Mouse (Mus musculus) CH12.LX (cell line): ENCODE results near the gene Ankrd9. TPM values are rescaled to one million over a fixed set of nuclear protein-coding genes. Genes with fewer than 3 reads are reported as not detected.

ENCODE experiments used
- DNase-seq: peaks from one replicate; pipeline ENCODE4 v3.0.0-alpha.2; 2013; ENCODE audit errors: extremely low read depth
- H3K27ac ChIP-seq: 2 replicates; pipeline ENCODE4 v1.5.1; 2012; ENCODE audit warnings: low read depth, mild to moderate bottlenecking, control low read depth, moderate library complexity; ENCODE audit not compliant: insufficient read depth
- H3K27me3 ChIP-seq: replicated peaks from 2 replicates; pipeline ENCODE3; 2012; ENCODE audit warnings: inconsistent platforms
- H3K36me3 ChIP-seq, 2 experiments: replicated peaks in 1 of 2; 2 replicates each; pipeline versions ENCODE3 to v1.6.1; 2012; ENCODE audit warnings: inconsistent platforms in 1 of 2, low read length in 1 of 2, mild to moderate bottlenecking in 1 of 2, mixed read lengths in 1 of 2, moderate library complexity in 1 of 2; ENCODE audit not compliant: control insufficient read depth in 1 of 2, insufficient read depth in 1 of 2
- H3K4me1 ChIP-seq, 2 experiments: 2 replicates each; pipeline ENCODE4 v1.6.1; 2012; ENCODE audit warnings: inconsistent platforms in 1 of 2, moderate library complexity in 1 of 2; ENCODE audit not compliant: insufficient read depth in 2 of 2, control insufficient read depth in 1 of 2
- H3K4me2 ChIP-seq: 2 replicates; pipeline ENCODE4 v1.6.1; 2012; ENCODE audit warnings: low read depth, mild to moderate bottlenecking, control low read depth; ENCODE audit not compliant: poor library complexity, insufficient read depth, severe bottlenecking
- H3K4me3 ChIP-seq, 3 experiments: fragments of 150-350 bp in 1 of 3; sonication (generic) in 1 of 3; replicated peaks in 1 of 3; 2 replicates each; pipeline versions ENCODE3 to v1.5.1; 2011 to 2012; ENCODE audit warnings: low read depth in 2 of 3, low read length in 2 of 3, mild to moderate bottlenecking in 2 of 3, moderate library complexity in 2 of 3, control low read depth in 1 of 3, improper control_type of control experiment in 1 of 3, inconsistent platforms in 1 of 3, mixed read lengths in 1 of 3; ENCODE audit not compliant: poor library complexity in 1 of 3
- H3K79me2 ChIP-seq: replicated peaks from 2 replicates; pipeline ENCODE4 v1.6.1; 2012; ENCODE audit warnings: mild to moderate bottlenecking, moderate library complexity; ENCODE audit not compliant: control insufficient read depth, poor library complexity, insufficient read depth, severe bottlenecking; ENCODE audit errors: extremely low read depth
- H3K9ac ChIP-seq: 2 replicates; pipeline ENCODE4 v1.6.1; 2012; ENCODE audit warnings: low read depth, mild to moderate bottlenecking, control low read depth, moderate library complexity; ENCODE audit not compliant: insufficient read depth
- H3K9me3 ChIP-seq: replicated peaks from 2 replicates; pipeline ENCODE3; 2012; ENCODE audit warnings: low read length, inconsistent platforms, mixed read lengths
- BHLHE40 ChIP-seq: IDR thresholded peaks from 2 replicates; pipeline ENCODE4 v1.6.1; 2011; ENCODE audit warnings: mild to moderate bottlenecking, low read depth, low read length, improper control_type of control experiment
- ELF1 ChIP-seq: IDR thresholded peaks from 2 replicates; pipeline ENCODE4 v1.6.1; 2014; ENCODE audit warnings: low read depth, mild to moderate bottlenecking, inconsistent platforms, low read length, improper control_type of control experiment
- ETS1 ChIP-seq: conservative IDR thresholded peaks from 2 replicates; pipeline ENCODE4 v1.6.1; 2012; ENCODE audit warnings: low read depth, mild to moderate bottlenecking, inconsistent platforms, low read length, improper control_type of control experiment, moderate library complexity
- IRF4 ChIP-seq: IDR thresholded peaks from 2 replicates; pipeline ENCODE4 v1.6.1; 2014; ENCODE audit warnings: low read depth, mild to moderate bottlenecking, inconsistent platforms, low read length, improper control_type of control experiment
- JUN ChIP-seq: IDR thresholded peaks from 2 replicates; pipeline ENCODE4 v1.6.1; 2011; ENCODE audit warnings: low read depth, mild to moderate bottlenecking, low read length, improper control_type of control experiment, moderate library complexity; ENCODE audit not compliant: insufficient read depth
- KAT2A ChIP-seq: IDR thresholded peaks from 2 replicates; pipeline ENCODE4 v1.6.1; 2012; ENCODE audit warnings: low read length, improper control_type of control experiment, inconsistent platforms; ENCODE audit not compliant: insufficient replicate concordance
- MAFK ChIP-seq: IDR thresholded peaks from 2 replicates; pipeline ENCODE4 v1.6.1; 2011; ENCODE audit warnings: low read length, improper control_type of control experiment; ENCODE audit not compliant: insufficient replicate concordance
- MEF2A ChIP-seq: IDR thresholded peaks from 2 replicates; pipeline ENCODE4 v1.6.1; 2014; ENCODE audit warnings: low read depth, mild to moderate bottlenecking, inconsistent platforms, low read length, improper control_type of control experiment, borderline replicate concordance
- NELFE ChIP-seq: IDR thresholded peaks from 2 replicates; pipeline ENCODE4 v1.6.1; 2011; ENCODE audit warnings: low read depth, low read length, improper control_type of control experiment
- PAX5 ChIP-seq: IDR thresholded peaks from 2 replicates; pipeline ENCODE4 v1.6.1; 2012; ENCODE audit warnings: low read length, inconsistent platforms, mixed read lengths
- POLR2A ChIP-seq: IDR thresholded peaks from 2 replicates; pipeline ENCODE4 v1.6.1; 2011; ENCODE audit warnings: low read depth, mild to moderate bottlenecking, improper control_type of control experiment, low read length
- POLR2AphosphoS2 ChIP-seq: IDR thresholded peaks from 2 replicates; pipeline ENCODE4 v1.6.1; 2011; ENCODE audit warnings: low read depth, low read length, improper control_type of control experiment
- RAD21 ChIP-seq: IDR thresholded peaks from 2 replicates; pipeline ENCODE4 v1.6.1; 2011; ENCODE audit warnings: low read depth, mild to moderate bottlenecking, low read length, improper control_type of control experiment, moderate library complexity
- SIN3A ChIP-seq: IDR thresholded peaks from 2 replicates; pipeline ENCODE4 v1.6.1; 2012; ENCODE audit warnings: low read length, improper control_type of control experiment, inconsistent platforms
- SMC3 ChIP-seq: IDR thresholded peaks from 2 replicates; pipeline ENCODE4 v1.6.1; 2011; ENCODE audit warnings: low read depth, low read length, improper control_type of control experiment
- TBP ChIP-seq: conservative IDR thresholded peaks from 2 replicates; pipeline ENCODE4 v1.6.1; 2011; ENCODE audit warnings: low read depth, low read length, improper control_type of control experiment
- TCF12 ChIP-seq: IDR thresholded peaks from 2 replicates; pipeline ENCODE4 v1.6.1; 2014; ENCODE audit warnings: low read depth, mild to moderate bottlenecking, inconsistent platforms, low read length, improper control_type of control experiment
- UBTF ChIP-seq: IDR thresholded peaks from 2 replicates; pipeline ENCODE4 v1.6.1; 2012; ENCODE audit warnings: low read depth, mild to moderate bottlenecking, inconsistent platforms, low read length, improper control_type of control experiment, moderate library complexity
- USF1 ChIP-seq: IDR thresholded peaks from 2 replicates; pipeline ENCODE4 v1.6.1; 2014; ENCODE audit warnings: low read depth, mild to moderate bottlenecking, inconsistent platforms, low read length, improper control_type of control experiment
- ZNF384 ChIP-seq: IDR thresholded peaks from 2 replicates; pipeline ENCODE4 v1.6.1; 2012; ENCODE audit warnings: low read depth, low read length, improper control_type of control experiment, inconsistent platforms
- dilution Hi-C: fragments of 300-500 bp; cut with MboI; formaldehyde crosslinking; loops from 2 replicates; pipeline ENCODE4 v1.14.3; 2020; ENCODE audit warnings: low sequenced_read_pairs; ENCODE audit not compliant: extremely low pct_unique_long_range_greater_than_20kb, extremely low pct_ligation_motif_present
- in situ Hi-C: fragments of 300-500 bp; cut with MboI; formaldehyde crosslinking; loops from 3 replicates; pipeline ENCODE4 v1.14.3; 2019; ENCODE audit warnings: low sequenced_read_pairs, low pct_ligation_motif_present, low pct_unique_long_range_greater_than_20kb, mixed read lengths
- polyA plus RNA-seq: library from polyadenylated mRNA; unstranded; fragments of >175 nt; gene quantifications from 2 replicates; pipeline ENCODE4 v1.2.1, GENCODE M21; 2012; ENCODE audit warnings: low read depth; ENCODE audit not compliant: insufficient read length
- total RNA-seq, 2 experiments: library from RNA; depleted of rRNA; stranded (reverse); fragments of 300-350 nt in 1 of 2; fragments of >200 nt in 1 of 2; gene quantifications; 2 replicates each; pipeline ENCODE4 v1.2.3; 2012 to 2014

Ankrd9 gene
- total and polyA plus RNA-seq, 3 experiments = 2.4 to 5.2 (median 2.5) TPM

DNA sequence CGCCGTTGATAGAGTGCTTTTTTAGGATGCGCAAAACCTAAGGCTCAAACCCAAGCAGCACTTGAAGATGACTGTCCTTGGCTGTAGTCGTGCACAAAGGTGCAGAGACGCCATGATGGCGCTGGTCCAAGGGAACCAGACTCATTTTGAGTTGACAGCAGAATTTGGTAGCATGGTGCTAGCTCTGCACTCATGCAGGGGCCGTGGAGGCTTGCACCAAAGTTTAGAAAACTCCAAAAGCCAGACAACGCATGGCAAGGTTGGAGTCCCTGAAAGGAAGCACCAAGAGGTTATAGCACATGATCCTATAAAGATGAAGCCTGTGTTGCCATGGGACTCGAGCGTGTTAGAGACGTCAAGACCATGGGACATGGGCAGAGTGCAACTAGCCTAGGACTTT is 39.2 kb upstream of the Ankrd9 start:
- H3K9ac ChIP-seq = no peak overlapping the region
- peaks cover 2 to 4% of the 10 kb centered on the region in 2 experiments; a peak in 1 of 4 replicates for H3K4me1 ChIP-seq
- H3K9me3 ChIP-seq = peaks cover under 1% of the 10 kb centered on the region
- TF ChIP-seq IRF4 (no peak), POLR2AphosphoS2 (no peak), NELFE (no peak), PAX5 (no peak), JUN (no peak), KAT2A (no peak), UBTF (no peak), RAD21 (no peak), TBP (no peak), SIN3A (no peak), TCF12 (no peak), POLR2A (no peak), MEF2A (no peak), ETS1 (no peak), BHLHE40 (no peak), MAFK (no peak), SMC3 (no peak), ELF1 (no peak), USF1 (no peak)
- TF ChIP-seq, all 38 proteins: peak for 0
- Histone ChIP-seq H3K27me3 (no peaks in the 10 kb centered on the region), H3K4me2 (no peak overlapping the region), H3K79me2 (no peaks in the 10 kb centered on the region), H3K4me3 (no peak overlapping the region), H3K27ac (no peak overlapping the region), H3K36me3 (no peaks in the 10 kb centered on the region)
- in situ Hi-C loops = no loop called here
- dilution Hi-C loops = no loop called here
- DNase-seq = no peak

DNA sequence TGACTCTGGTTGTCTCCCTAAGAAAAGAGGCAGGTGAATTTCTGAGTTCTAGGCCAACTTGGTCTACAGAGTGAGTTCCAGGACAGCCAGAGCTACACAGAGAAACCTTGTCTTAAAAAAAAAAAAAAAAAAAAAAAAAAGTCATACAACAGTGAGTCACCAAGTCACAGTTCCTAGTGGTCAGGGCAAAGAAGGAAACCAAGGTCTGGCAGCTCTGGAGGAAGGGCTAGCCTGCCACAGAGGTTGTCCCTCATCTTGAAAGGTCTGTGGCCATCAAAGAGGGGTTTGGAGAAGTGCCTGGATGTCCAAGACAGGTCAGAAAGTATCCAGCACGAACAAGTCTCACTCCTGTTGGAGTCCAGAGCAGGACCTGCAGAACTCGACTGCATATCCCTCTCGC is 38.0 kb upstream of the Ankrd9 start:
- H3K4me2 ChIP-seq = no peak overlapping the region
- H3K27ac ChIP-seq = no peak overlapping the region
- TF ChIP-seq KAT2A (no peak), ZNF384 (peak; percentile 82)
- no peaks in the 10 kb centered on the region for H3K27me3 ChIP-seq
- in situ Hi-C loops (no loop called here), dilution Hi-C loops (no loop called here)
- H3K36me3 ChIP-seq = no peaks in the 10 kb centered on the region
- peaks cover 11% of the 10 kb centered on the region for H3K9me3 ChIP-seq
- peaks cover under 1 to 4% of the 10 kb centered on the region in 2 experiments; a peak in 1 of 4 replicates for H3K4me1 ChIP-seq
- H3K4me3 ChIP-seq = no peak overlapping the region
- H3K9ac ChIP-seq = no peak overlapping the region
- no peaks in the 10 kb centered on the region for H3K79me2 ChIP-seq
- no peak for DNase-seq
